Mouse (Mus musculus) spleen, adult 2 months (tissue): Measurements from ENCODE around the gene Sf3a1.

ENCODE experiments used
- CTCF ChIP-seq: fragments of 200-500 bp; IDR thresholded peaks from 2 replicates; pipeline ENCODE4 v1.5.1; 2011; ENCODE audit warnings: mild to moderate bottlenecking, inconsistent platforms; ENCODE audit not compliant: insufficient read depth, insufficient read length, insufficient replicate concordance; ENCODE audit errors: extremely low read depth
- POLR2A ChIP-seq: fragments of 200-500 bp; IDR thresholded peaks from 2 replicates; pipeline ENCODE4 v1.6.1; 2011; ENCODE audit warnings: low read depth, low read length, inconsistent platforms

GRCm38 (mm10) chr11:4141505-4141904 lies 18.6 kb upstream of the Sf3a1 start:
- TF ChIP-seq CTCF (no peak), POLR2A (no peak)
